Mouse (Mus musculus) embryonic fibroblast, embryonic 13.5 days (primary cell): ENCODE measurements at regions not wholly inside any gene's neighbourhood (a gene's known extent, or its start where the extent isn't known, plus 50 kb on each side); places are given as distances from the start of the nearest gene placed in this dataset.

Experiments used
- CTCF ChIP-seq: IDR thresholded peaks from 2 replicates; pipeline ENCODE4 v1.5.1; 2011; ENCODE audit warnings: mild to moderate bottlenecking, control low read depth, low read length, moderate library complexity, borderline replicate concordance; ENCODE audit not compliant: insufficient read depth
- POLR2A ChIP-seq: IDR thresholded peaks from 2 replicates; pipeline ENCODE4 v1.6.1; 2011; ENCODE audit warnings: low read depth, mild to moderate bottlenecking, control low read depth, low read length, moderate library complexity

- no peak for TF ChIP-seq CTCF
- TF ChIP-seq POLR2A: no peak
Observed at GRCm38 (mm10) chr15:96780606-96781005, 81.1 kb upstream of the Slc38a2 start.
